Mouse (Mus musculus): ENCODE results near the gene Mylk3. TPM values are rescaled to one million over a fixed set of nuclear protein-coding genes. Genes with fewer than 3 reads are reported as not detected.

The Mylk3 gene
- polyA plus RNA-seq, 1 experiment from 2014 or later: 0.34 TPM

DNA sequence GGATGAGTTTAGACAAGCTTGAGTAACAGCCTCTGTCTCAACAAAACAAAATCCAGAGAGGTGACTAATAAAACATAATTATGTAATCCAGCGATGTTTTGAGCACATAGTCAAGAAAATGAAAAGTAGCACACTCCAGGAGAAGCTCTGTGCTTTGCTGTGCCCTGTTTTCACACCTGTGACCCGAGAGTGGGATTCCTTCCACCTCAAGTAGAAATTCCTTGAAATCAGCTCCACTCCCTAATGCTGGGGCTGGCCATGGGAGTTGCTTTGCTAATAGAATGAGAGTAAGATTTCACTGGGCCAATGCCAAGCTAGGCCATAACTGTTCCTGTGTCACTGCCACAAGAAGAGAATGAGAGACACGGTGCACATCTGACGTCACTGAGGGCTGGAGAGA, 48.5 kb downstream of the Mylk3 start:
- H3K4me3 ChIP-seq: no peak overlapping the region
- 87% methylated on average over 4 of the region's 4 CpGs for WGBS
- no peak overlapping the region for H3K4me2 ChIP-seq
- H3K4me1 ChIP-seq: no peaks in the 10 kb centered on the region
- no peak overlapping the region for H3K27ac ChIP-seq
- ATAC-seq (replicated peaks): no peak
- H3K9ac ChIP-seq: no peak overlapping the region
- no peaks in the 10 kb centered on the region for H3K27me3 ChIP-seq (replicated peaks)
- H3K9me3 ChIP-seq: no peaks in the 10 kb centered on the region
- H3K36me3 ChIP-seq (replicated peaks): no peaks in the 10 kb centered on the region

DNA sequence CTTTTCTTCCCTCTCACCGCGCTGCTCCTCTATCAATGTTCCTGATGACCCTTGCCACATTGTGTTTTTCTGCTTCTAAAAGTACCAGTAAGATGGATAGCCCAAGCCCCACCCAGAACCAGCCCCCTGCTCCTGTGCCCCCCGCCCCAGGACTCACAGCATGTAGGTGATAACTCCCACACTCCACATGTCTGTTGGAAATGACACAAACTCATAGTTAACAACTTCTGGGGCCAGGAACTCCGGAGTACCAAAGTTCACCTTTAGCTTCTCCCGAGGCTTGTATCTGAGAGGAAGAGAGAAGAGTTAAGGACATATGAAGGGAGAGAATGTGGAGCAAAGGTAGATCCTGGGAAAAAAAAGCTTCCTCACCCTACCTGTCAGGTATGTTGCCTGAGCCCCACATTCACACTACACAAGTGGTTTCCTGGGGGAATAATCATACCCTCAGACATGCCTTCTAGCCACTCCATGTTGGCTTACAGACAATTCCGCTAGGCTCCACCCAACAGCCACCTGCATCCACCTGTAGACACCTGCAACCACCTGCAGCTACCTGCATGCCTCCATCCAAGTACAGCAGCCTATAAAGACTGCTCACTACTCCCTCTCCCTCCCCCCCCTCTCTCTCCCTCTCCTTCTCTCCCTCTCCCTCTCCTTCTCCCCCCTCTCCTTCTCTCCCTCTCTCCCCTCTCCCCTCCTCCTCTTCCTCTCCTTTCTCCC, 49.8 kb downstream of the Mylk3 start:
- no peaks in the 10 kb centered on the region for H3K4me1 ChIP-seq
- 87% methylated on average over 6 of the region's 6 CpGs for WGBS
- no peak overlapping the region for H3K4me3 ChIP-seq
- no peak for ATAC-seq (replicated peaks)
- H3K9ac ChIP-seq: no peak overlapping the region
- H3K27me3 ChIP-seq (replicated peaks): no peaks in the 10 kb centered on the region
- H3K9me3 ChIP-seq: no peaks in the 10 kb centered on the region
- no peaks in the 10 kb centered on the region for H3K36me3 ChIP-seq (replicated peaks)
- H3K4me2 ChIP-seq: no peak overlapping the region
- no peak overlapping the region for H3K27ac ChIP-seq

DNA sequence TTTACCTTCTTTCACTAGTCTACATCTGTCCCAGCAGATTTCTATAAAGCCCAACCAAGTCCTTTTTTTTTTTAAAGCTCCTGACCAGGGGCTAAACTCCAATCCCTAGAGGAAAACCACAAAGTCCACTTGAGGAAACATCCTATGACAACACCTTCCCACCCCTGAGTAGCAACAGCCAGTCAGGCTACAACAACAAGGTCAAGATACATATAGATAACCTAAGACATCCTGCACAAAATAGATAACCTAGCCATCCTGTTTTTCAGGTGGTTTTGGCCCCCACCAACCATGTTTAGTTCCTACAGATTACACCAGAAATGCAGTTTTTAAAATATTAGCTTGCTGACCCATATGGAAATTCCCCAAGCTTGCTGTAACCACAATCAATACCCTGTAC, 51.0 kb downstream of the Mylk3 start:
- H3K4me2 ChIP-seq: no peak overlapping the region
- H3K9ac ChIP-seq: no peak overlapping the region
- no peaks in the 10 kb centered on the region for H3K36me3 ChIP-seq (replicated peaks)
- no peaks in the 10 kb centered on the region for H3K4me1 ChIP-seq
- no peak overlapping the region for H3K4me3 ChIP-seq
- no peaks in the 10 kb centered on the region for H3K9me3 ChIP-seq
- H3K27ac ChIP-seq: no peak overlapping the region
- no peak for ATAC-seq (replicated peaks)
- no peaks in the 10 kb centered on the region for H3K27me3 ChIP-seq (replicated peaks)

DNA sequence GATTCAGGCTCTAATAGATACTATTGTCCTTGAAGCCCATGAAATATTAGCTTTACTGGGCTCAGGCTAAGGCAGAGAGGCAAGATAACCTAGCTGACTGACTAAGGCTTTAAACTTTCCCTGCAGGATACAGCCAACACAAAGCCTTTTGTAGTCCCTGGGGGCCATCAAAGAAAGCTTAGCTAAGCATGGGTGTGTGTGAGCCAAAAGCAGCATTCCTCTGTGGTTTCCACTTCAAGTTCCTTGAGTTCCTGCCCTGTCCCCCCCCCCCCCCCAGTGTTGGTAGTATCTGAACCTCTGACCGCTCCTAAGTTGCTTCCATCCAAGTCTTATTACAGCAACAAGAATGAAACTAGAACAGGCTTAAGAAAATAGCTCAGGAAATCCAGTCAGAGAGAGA, 56.6 kb downstream of the Mylk3 start:
- WGBS: 75% methylated on average over 1 of the region's 1 CpGs
- Histone ChIP-seq H3K9ac (no peak overlapping the region), H3K27me3 (replicated peaks) (no peaks in the 10 kb centered on the region), H3K4me2 (no peak overlapping the region), H3K36me3 (replicated peaks) (no peaks in the 10 kb centered on the region), H3K4me1 (no peaks in the 10 kb centered on the region), H3K27ac (no peak overlapping the region), H3K9me3 (no peaks in the 10 kb centered on the region), H3K4me3 (no peak overlapping the region)
- ATAC-seq (replicated peaks): no peak

DNA sequence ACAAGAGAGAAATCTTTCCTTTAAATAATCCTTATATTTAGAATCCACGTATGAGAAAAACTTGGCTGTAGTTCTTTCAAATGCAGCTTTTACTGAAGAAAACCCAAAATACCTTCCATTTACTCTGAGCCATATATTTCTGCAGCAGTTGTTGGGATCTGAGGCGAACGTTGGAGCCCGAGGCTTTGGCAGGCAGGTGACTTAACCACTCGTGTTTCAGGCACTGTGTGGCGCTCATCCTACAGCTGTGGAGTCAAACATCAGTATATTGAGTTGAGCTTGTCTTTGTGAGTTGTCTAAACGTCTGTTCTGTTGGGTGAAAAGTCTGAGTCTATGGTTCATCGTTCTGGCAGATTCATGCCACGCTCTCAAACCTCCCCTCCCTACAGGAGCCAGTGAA, 59.1 kb downstream of the Mylk3 start:
- Histone ChIP-seq H3K9ac (no peak overlapping the region), H3K4me3 (no peak overlapping the region), H3K4me1 (no peaks in the 10 kb centered on the region), H3K27ac (no peak overlapping the region), H3K36me3 (replicated peaks) (no peaks in the 10 kb centered on the region), H3K9me3 (no peaks in the 10 kb centered on the region), H3K27me3 (replicated peaks) (no peaks in the 10 kb centered on the region), H3K4me2 (no peak overlapping the region)
- ATAC-seq (replicated peaks): no peak
- WGBS: 84% methylated on average over 9 of the region's 9 CpGs

DNA sequence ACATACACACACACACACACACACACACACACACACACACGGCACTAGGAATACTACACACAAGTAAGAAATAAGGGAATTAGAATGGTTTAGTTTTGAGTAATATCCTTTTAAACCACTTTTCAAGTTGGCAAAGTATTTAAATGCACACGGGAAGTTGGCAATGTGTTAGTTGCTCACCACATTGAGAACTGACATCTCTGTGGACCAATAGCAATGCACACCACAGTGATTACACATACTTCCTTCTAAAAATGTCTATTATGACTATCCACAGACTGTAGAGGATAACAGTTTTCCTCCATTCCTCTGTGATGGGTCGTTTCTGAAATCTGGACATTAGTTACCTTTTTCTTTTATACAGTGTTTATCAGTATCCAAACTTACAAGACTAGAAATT, 63.1 kb downstream of the Mylk3 start:
- no peak overlapping the region for H3K4me2 ChIP-seq
- H3K4me3 ChIP-seq: no peak overlapping the region
- H3K9me3 ChIP-seq: no peaks in the 10 kb centered on the region
- H3K9ac ChIP-seq: no peak overlapping the region
- no peaks in the 10 kb centered on the region for H3K27me3 ChIP-seq (replicated peaks)
- WGBS: 86% methylated on average over 3 of the region's 3 CpGs
- H3K36me3 ChIP-seq (replicated peaks): no peaks in the 10 kb centered on the region
- H3K27ac ChIP-seq: no peak overlapping the region
- no peaks in the 10 kb centered on the region for H3K4me1 ChIP-seq
- ATAC-seq (replicated peaks): no peak

DNA sequence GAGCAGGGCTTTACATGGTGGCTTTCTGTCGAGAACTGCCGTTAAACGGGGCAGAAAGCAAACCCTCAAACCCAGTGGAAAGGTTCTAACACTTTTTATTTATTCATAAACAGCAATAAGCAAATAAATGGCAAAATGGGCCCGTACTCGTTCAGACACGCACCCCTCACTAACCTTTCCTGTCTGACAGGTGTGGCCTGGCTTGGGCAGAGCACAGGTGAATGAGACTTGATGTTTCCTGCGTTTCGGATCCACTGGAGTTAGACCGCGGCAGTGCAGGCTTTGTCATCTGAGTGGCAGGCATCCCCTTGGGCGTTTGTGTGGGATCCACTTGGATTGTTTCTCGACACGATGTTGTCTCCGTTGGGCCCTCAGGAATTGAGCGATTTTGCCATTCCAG, 64.2 kb downstream of the Mylk3 start:
- H3K36me3 ChIP-seq (replicated peaks): no peaks in the 10 kb centered on the region
- no peaks in the 10 kb centered on the region for H3K4me1 ChIP-seq
- H3K27ac ChIP-seq: no peak overlapping the region
- no peaks in the 10 kb centered on the region for H3K27me3 ChIP-seq (replicated peaks)
- no peak overlapping the region for H3K4me2 ChIP-seq
- H3K9me3 ChIP-seq: no peaks in the 10 kb centered on the region
- 93% methylated on average over 15 of the region's 15 CpGs for WGBS
- H3K4me3 ChIP-seq: no peak overlapping the region
- ATAC-seq (replicated peaks): no peak
- no peak overlapping the region for H3K9ac ChIP-seq

DNA sequence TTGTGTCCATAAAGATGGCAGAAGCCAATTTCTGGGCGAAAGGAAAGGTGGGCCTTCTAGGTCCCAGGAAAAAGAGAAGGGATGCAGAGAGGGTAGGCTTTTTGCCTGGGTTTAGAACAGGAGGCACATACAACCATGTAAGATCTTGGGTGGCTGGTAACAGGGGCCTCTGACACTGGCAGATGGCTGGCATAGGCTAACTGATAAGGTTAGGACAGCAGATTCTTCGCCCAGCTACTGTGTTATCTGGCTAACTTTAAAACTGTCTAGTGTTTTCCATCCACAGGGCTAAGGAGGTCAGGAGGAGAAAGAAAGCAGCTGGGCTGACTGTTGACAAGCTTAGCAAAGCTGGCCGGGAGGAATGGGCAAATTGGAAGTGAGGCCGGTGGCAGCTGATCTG, 67.6 kb downstream of the Mylk3 start:
- ATAC-seq (replicated peaks): no peak
- no peaks in the 10 kb centered on the region for H3K4me1 ChIP-seq
- H3K9me3 ChIP-seq: no peaks in the 10 kb centered on the region
- H3K36me3 ChIP-seq (replicated peaks): no peaks in the 10 kb centered on the region
- H3K4me2 ChIP-seq: no peak overlapping the region
- H3K27ac ChIP-seq: no peak overlapping the region
- no peaks in the 10 kb centered on the region for H3K27me3 ChIP-seq (replicated peaks)
- 95% methylated on average over 4 of the region's 4 CpGs for WGBS
- no peak overlapping the region for H3K4me3 ChIP-seq
- no peak overlapping the region for H3K9ac ChIP-seq

DNA sequence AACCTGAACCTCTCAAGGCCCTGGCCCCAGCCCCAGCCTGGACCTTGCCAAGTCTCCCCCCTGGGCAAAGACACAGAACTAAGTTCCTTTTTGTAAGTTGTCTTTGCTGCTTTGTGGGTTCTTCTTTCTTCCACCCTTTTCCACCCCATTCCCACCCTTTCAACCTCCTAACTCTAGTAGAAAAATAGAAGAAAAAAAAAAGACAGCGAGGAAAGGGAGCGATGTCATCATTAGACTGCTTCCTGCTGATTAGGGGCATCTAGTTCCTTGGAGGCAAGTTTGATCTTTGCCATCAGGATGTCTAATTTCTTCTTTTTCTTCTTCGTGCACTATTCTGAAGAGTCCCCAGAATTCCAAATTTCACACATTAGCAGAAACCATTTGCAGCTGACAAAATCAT, 73.1 kb downstream of the Mylk3 start:
- WGBS: 75% methylated on average over 3 of the region's 3 CpGs
- no peak for ATAC-seq (replicated peaks)
- H3K27ac ChIP-seq: no peak overlapping the region

DNA sequence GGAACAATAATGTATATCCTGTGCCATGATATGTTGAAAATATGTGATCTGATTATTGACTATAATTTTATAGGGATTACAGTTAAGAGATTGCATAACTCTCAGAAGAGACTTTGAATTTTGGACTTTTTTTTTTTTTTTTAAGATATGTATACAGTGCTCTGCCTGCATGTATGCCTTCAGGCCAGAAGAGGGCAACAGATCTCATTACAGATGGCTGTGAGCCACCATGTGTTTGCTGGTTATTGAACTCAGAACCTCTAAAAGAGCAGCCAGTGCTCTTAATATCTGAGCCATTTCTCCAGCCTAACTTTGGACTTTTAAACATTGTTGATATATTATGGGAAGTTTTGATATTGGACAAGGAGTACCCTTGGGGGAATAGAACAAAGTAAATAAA, 74.4 kb downstream of the Mylk3 start:
- no peaks in the 10 kb centered on the region for H3K4me1 ChIP-seq

More for the DNA sequence above, 73.1 kb downstream of the Mylk3 start:
- Histone ChIP-seq H3K4me2 (no peak overlapping the region), H3K4me1 (no peaks in the 10 kb centered on the region), H3K36me3 (replicated peaks) (peaks cover 10% of the 10 kb centered on the region; the same call in 1 of the 2 replicates), H3K9me3 (no peaks in the 10 kb centered on the region), H3K4me3 (no peak overlapping the region), H3K9ac (no peak overlapping the region), H3K27me3 (replicated peaks) (no peaks in the 10 kb centered on the region)

DNA sequence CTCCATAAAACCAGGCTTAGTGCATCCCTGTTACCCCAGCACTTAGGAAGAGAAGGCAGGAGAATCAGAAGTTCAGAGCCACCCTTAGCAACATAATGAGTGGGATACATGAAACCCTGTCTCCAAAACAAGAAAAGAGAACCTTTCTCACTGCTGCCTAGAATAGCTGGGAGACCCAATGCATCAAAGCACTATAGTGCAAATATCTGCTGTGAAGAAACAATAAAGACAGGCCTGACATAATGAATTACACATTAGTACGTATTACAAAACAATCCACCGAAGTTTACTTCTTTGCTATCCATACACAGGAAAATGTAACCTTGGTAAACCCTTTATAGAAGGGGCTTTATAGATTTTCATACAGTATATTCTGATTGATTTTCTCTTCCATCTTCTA, 77.6 kb downstream of the Mylk3 start:
- Histone ChIP-seq H3K36me3 (replicated peaks) (peaks cover 31% of the 10 kb centered on the region), H3K4me3 (no peak overlapping the region), H3K27me3 (replicated peaks) (no peaks in the 10 kb centered on the region), H3K4me1 (no peaks in the 10 kb centered on the region), H3K9ac (no peak overlapping the region), H3K4me2 (no peak overlapping the region), H3K9me3 (no peaks in the 10 kb centered on the region), H3K27ac (no peak overlapping the region)
- WGBS: 91% methylated on average over 2 of the region's 2 CpGs
- ATAC-seq (replicated peaks): no peak

More for the DNA sequence above, 74.4 kb downstream of the Mylk3 start:
- Histone ChIP-seq H3K9me3 (no peaks in the 10 kb centered on the region), H3K36me3 (replicated peaks) (peaks cover 17% of the 10 kb centered on the region), H3K4me2 (no peak overlapping the region), H3K27me3 (replicated peaks) (no peaks in the 10 kb centered on the region), H3K27ac (no peak overlapping the region), H3K4me3 (no peak overlapping the region), H3K9ac (no peak overlapping the region)
- no peak for ATAC-seq (replicated peaks)

DNA sequence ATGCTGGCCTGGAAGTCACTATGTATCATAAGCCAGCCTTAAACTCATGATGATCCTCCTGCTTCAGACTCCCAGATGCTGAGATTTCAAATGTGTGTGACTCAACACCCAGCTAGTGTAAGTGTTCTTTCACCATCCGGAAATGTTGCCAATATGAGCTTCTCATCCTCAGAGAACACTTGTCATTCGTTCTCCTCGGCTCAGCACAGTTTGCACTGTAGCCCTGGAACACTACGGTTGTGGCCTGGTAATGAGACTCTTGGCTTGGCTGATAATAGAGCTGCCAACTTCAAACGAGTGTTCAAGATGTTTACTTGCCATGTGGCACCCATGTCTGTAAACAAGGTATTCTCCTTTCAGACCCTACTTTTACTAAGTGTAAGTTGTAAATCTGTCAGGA, 82.6 kb downstream of the Mylk3 start:
- Histone ChIP-seq H3K9ac (no peak overlapping the region), H3K27me3 (replicated peaks) (no peaks in the 10 kb centered on the region), H3K27ac (no peak overlapping the region), H3K9me3 (no peaks in the 10 kb centered on the region), H3K4me3 (no peak overlapping the region), H3K4me2 (no peak overlapping the region), H3K36me3 (replicated peaks) (peaks cover 31% of the 10 kb centered on the region), H3K4me1 (peaks cover 19% of the 10 kb centered on the region)
- WGBS: 88% methylated on average over 5 of the region's 5 CpGs
- ATAC-seq (replicated peaks): no peak

DNA sequence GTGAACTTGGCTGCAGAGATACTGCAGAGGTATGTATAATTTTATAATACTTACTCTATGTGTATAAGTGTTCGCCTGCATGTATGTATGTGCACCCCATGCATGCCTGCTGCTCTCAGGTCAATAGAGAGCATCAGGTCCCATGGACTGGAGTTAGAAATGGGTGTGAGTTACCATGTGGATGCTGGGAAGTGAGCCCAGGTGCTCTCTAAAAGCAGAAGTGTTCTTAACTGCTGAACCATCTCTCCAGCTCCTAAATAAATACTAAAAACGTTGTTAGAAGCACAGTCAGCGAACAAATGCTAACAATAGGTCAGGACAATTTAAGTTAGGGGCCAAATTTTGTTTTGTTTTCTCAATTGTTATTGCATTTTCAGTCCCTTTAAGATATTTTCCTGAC, 83.2 kb downstream of the Mylk3 start:
- no peak overlapping the region for H3K4me2 ChIP-seq
- no peak overlapping the region for H3K9ac ChIP-seq
- ATAC-seq (replicated peaks): no peak
- no peaks in the 10 kb centered on the region for H3K27me3 ChIP-seq (replicated peaks)
- no peak overlapping the region for H3K27ac ChIP-seq
- 94% methylated on average over 3 of the region's 3 CpGs for WGBS
- no peaks in the 10 kb centered on the region for H3K9me3 ChIP-seq
- peaks cover 25% of the 10 kb centered on the region for H3K36me3 ChIP-seq (replicated peaks)
- no peak overlapping the region for H3K4me3 ChIP-seq
- peaks cover 25% of the 10 kb centered on the region for H3K4me1 ChIP-seq
